Mouse (Mus musculus) forebrain, embryonic 14.5 days (tissue): ENCODE measurements around the gene Mdm2. TPM values are rescaled to one million over a fixed set of nuclear protein-coding genes. Genes with fewer than 3 reads are reported as not detected.

Experiments used
- ATAC-seq: fragments of 200-750 bp; cut with Nextera tagmentation; 2 replicates; pipeline ENCODE4 v1.8.0; 2017; ENCODE audit warnings: mild to moderate bottlenecking, moderate library complexity
- DNase-seq: peaks from one replicate; pipeline ENCODE4 v3.0.0-alpha.2; 2015; ENCODE audit warnings: low spot score
- H3K27ac ChIP-seq: fragments of 300-500 bp; sonication (generic); 2 replicates; pipeline ENCODE4 v1.5.1; 2014; ENCODE audit warnings: low read depth, mild to moderate bottlenecking, control low read depth, low read length, moderate library complexity
- H3K27me3 ChIP-seq: fragments of 300-500 bp; sonication (generic); replicated peaks from 2 replicates; pipeline ENCODE4 v1.6.1; 2014; ENCODE audit warnings: low read length, control low read depth, mixed read lengths; ENCODE audit not compliant: control insufficient read depth, insufficient read depth
- H3K36me3 ChIP-seq: fragments of 300-500 bp; sonication (generic); 2 replicates; pipeline ENCODE4 v1.6.1; 2014; ENCODE audit warnings: low read length, control low read depth; ENCODE audit not compliant: control insufficient read depth, insufficient read depth
- H3K4me1 ChIP-seq: fragments of 300-500 bp; sonication (generic); 2 replicates; pipeline ENCODE4 v1.6.1; 2014; ENCODE audit warnings: antibody characterized with exemption, low read length, control low read depth; ENCODE audit not compliant: control insufficient read depth, insufficient read depth
- H3K4me2 ChIP-seq: fragments of 300-500 bp; sonication (generic); 2 replicates; pipeline ENCODE4 v1.6.1; 2014; ENCODE audit warnings: mild to moderate bottlenecking, control low read depth, low read length
- H3K4me3 ChIP-seq: fragments of 300-500 bp; sonication (generic); 2 replicates; pipeline ENCODE4 v1.5.1; 2014; ENCODE audit warnings: low read depth, low read length, control low read depth
- H3K9ac ChIP-seq: fragments of 300-500 bp; sonication (generic); 2 replicates; pipeline ENCODE4 v1.6.1; 2014; ENCODE audit warnings: mild to moderate bottlenecking, low read length, control low read depth, moderate library complexity
- H3K9me3 ChIP-seq: fragments of 300-500 bp; sonication (generic); replicated peaks from 2 replicates; pipeline ENCODE4 v1.6.1; 2016; ENCODE audit warnings: low read length, control low read depth, mixed read lengths; ENCODE audit not compliant: control insufficient read depth
- WGBS: fragments of 180-500 bp; shearing (Covaris S2); extraction: QIAGEN DNeasy Blood & Tissue Kit; methylation state at CpG from one replicate; pipeline ENCODE4 v1.1.7; 2014; 5-methylcytosine and 5-hydroxymethylcytosine counted together
- polyA plus RNA-seq: library from polyadenylated mRNA; unstranded; fragments of >200 nt; fragmentation: Nextera tagmentation; extraction: Ambion mirVana; gene quantifications from 2 replicates; pipeline ENCODE4 v1.2.1, GENCODE M21; 2014

Gene Mdm2
- polyA plus RNA-seq, 1 experiment from 2014 or later, result 33.0 TPM

DNA sequence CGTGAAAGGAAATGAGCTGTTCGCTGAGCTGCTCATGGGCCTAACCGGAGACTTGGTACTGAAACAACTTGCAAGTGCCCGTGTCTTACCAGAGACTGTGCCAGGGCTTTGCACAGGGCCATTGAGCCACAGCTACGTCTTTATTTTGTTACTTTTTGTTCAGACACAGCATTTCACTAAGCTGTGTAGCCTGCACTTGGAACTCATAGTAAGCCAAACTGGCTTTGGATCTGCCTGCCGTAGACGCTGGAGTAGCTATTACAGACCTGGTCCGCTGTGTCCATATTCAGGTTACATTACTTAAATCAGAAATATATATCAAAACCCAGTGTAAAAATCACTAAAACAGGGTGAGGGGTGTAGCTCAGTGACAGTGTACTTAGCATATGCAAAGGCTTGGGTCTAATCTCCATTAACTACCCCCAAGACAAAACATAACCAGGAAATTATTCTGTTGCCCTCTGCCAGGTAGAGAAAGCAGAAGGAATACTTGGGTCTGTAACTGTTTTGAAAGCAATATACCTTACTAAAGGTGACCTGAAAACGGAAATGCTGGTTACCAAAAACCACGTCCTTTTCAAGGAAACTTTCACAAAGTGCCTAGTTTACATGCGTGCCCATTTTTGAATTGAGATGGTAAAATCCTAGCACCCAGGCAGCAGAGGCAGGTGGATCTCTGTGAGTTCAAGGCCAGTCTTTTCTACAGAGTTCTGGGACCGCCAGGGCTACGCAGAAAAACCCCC is 24.5 kb downstream of the Mdm2 start:
- no peaks in the 10 kb centered on the region for H3K4me1 ChIP-seq
- H3K9me3 ChIP-seq, result no peaks in the 10 kb centered on the region
- no peak overlapping the region for H3K4me2 ChIP-seq
- no peak for DNase-seq
- ATAC-seq, result no peak
- no peak overlapping the region for H3K9ac ChIP-seq
- 92% methylated on average over 13 of the region's 13 CpGs for whole genome bisulfite sequencing
- H3K27me3 ChIP-seq, result no peaks in the 10 kb centered on the region
- peaks cover 35% of the 10 kb centered on the region for H3K36me3 ChIP-seq
- no peak overlapping the region for H3K27ac ChIP-seq
- H3K4me3 ChIP-seq, result no peak overlapping the region

DNA sequence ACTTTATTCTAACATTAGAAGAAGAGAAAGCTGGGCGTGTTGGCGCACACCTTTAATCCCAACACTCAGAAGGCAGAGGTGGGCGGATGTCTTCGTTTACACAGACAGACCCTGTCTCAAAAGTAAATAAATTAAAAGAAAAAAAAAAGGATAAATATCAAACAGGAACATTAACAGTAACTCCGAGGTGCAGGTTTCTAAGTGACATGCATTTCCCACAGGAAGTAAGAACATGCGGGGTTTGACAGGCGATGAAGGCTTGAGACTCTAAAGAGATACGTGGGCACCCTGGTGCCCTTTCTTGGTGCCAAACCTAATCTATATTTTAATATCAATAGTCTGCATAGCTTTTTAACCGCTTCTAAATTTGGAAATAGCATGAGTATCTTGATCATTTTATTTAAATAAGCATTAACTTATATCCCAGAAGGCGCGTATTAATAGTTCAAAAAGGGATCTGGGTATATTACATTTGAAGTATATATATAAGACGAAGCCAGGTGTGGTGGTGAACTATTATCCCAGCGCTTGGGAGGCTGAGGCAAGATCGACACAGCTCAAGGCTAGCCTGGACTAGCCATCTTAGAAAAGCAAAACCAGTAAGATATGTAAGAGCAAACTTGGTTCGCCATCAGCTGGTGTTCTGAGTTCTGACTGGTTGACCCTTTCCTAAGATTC is 25.2 kb downstream of the Mdm2 start:
- no peak overlapping the region for H3K9ac ChIP-seq
- no peaks in the 10 kb centered on the region for H3K27me3 ChIP-seq
- H3K4me3 ChIP-seq, result no peak overlapping the region
- DNase-seq (no peak), ATAC-seq (no peak)
- peaks cover 28% of the 10 kb centered on the region for H3K36me3 ChIP-seq
- no peak overlapping the region for H3K4me2 ChIP-seq
- H3K4me1 ChIP-seq, result no peaks in the 10 kb centered on the region
- no peak overlapping the region for H3K27ac ChIP-seq
- no peaks in the 10 kb centered on the region for H3K9me3 ChIP-seq
- 96% methylated on average over 15 of the region's 15 CpGs for WGBS

DNA sequence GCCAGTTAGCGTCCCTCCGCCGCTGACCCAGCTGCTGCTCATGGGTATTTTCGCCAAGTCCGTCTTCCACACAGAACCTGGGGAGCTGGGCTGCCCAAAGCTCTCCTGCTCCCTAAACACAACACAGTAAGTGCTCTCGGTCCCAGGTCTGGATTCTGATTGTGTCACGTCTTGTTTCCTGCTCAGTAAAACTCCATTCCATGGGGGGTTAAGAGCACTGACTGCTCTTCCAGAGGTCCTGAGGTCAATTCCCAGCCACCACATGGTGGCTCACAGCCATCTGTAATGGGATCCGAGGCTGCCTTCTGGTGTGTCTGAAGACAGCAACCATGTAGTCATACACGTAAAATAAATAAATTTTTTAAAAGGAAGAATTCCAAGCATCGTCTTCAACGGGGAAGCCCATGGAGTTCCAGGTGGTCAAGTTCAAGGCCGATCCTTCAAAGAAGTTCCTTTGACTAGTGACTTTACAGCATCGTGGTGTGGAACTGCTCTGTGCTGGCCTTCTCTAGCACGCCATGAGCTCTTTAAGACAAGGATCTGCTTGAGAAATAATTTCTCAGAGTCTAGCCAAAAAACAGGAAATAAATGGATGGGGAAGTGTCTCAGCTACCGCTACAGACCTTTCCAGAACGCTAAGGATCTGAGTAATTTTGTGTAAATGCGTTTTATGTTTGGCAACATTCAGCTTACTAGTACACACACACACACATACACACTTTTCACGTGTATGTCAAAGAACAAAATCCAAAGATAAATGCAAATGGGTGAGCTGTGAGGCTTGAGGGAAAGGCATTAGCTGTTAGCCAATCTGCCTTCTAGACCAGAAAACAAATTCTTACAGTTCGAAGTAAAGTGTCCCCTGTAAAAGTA is 26.0 kb downstream of the Mdm2 start:
- WGBS, result 89% methylated on average over 19 of the region's 19 CpGs
- ATAC-seq, result no peak
- Histone ChIP-seq H3K4me2 (no peak overlapping the region), H3K36me3 (peaks cover 21% of the 10 kb centered on the region), H3K9ac (no peak overlapping the region), H3K27ac (no peak overlapping the region), H3K27me3 (no peaks in the 10 kb centered on the region), H3K9me3 (no peaks in the 10 kb centered on the region), H3K4me1 (no peaks in the 10 kb centered on the region), H3K4me3 (no peak overlapping the region)
- DNase-seq, result no peak

DNA sequence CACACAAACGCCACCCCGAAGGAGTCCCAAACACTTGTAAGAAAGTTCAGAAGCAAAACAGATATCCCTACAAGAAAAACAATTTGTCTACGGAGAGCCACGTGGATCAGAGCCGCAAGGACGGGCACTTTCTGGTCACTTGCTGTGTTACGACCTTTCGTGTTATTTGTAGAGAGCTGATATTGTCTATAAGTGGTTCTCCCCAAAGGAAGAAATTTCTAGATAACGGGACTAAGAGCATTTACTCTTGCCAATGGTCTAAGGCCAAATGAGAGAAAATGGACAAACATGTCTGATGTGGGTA is 26.9 kb downstream of the Mdm2 start:
- Histone ChIP-seq H3K4me3 (no peak overlapping the region), H3K9me3 (no peaks in the 10 kb centered on the region), H3K27ac (no peak overlapping the region), H3K4me2 (no peak overlapping the region), H3K36me3 (peaks cover 13% of the 10 kb centered on the region), H3K4me1 (no peaks in the 10 kb centered on the region), H3K9ac (no peak overlapping the region), H3K27me3 (no peaks in the 10 kb centered on the region)
- no peak for ATAC-seq
- WGBS, result 95% methylated on average over 9 of the region's 9 CpGs
- no peak for DNase-seq

DNA sequence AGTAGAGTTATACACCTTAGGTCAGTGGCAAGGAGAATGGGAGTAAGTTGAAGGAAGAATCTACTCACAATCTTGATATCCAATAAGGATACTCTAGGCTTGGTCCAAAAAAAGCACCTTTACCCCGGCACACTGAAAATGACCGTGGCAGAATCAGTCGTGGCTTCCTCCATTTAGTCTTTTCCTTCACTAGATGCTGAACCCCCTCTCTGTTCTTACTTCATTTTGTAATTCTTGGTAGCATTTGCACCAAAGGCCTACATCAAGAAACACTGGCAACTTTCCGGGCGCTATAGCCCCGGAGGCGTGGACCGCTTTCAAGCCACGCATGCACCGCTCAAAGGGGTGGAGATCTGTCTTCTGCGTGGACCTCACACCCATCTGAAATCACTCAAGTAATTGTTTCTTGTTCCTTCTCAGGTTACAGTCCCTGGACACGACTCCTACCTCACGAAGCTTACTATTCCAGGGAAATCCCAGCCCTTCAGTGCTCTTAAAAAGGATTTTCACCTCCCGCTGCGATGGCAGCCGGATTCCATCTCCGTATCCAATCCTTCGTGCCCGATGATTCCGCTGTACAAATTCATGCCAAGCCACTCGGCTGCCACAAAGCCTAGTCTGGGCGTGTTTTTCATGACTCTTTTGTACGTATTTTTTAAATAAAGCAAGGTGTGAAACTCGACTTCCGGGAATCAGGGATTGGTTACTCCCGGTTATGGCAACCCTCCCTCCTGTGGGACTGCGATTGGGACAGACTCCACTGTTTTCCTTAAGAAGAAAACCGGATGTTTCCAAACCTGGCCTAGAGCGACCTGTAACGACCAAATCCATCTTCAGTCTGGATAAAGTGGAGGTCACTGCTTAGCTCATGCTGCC is 27.5 kb downstream of the Mdm2 start:
- DNase-seq (no peak), ATAC-seq (no peak)
- no peaks in the 10 kb centered on the region for H3K4me1 ChIP-seq
- H3K4me2 ChIP-seq, result no peak overlapping the region
- H3K27ac ChIP-seq, result no peak overlapping the region
- 81% methylated on average over 30 of the region's 30 CpGs for WGBS
- H3K36me3 ChIP-seq, result peaks cover 7% of the 10 kb centered on the region; the same call in 1 of the 2 replicates
- no peaks in the 10 kb centered on the region for H3K9me3 ChIP-seq
- H3K27me3 ChIP-seq, result no peaks in the 10 kb centered on the region
- H3K4me3 ChIP-seq, result no peak overlapping the region
- H3K9ac ChIP-seq, result no peak overlapping the region

DNA sequence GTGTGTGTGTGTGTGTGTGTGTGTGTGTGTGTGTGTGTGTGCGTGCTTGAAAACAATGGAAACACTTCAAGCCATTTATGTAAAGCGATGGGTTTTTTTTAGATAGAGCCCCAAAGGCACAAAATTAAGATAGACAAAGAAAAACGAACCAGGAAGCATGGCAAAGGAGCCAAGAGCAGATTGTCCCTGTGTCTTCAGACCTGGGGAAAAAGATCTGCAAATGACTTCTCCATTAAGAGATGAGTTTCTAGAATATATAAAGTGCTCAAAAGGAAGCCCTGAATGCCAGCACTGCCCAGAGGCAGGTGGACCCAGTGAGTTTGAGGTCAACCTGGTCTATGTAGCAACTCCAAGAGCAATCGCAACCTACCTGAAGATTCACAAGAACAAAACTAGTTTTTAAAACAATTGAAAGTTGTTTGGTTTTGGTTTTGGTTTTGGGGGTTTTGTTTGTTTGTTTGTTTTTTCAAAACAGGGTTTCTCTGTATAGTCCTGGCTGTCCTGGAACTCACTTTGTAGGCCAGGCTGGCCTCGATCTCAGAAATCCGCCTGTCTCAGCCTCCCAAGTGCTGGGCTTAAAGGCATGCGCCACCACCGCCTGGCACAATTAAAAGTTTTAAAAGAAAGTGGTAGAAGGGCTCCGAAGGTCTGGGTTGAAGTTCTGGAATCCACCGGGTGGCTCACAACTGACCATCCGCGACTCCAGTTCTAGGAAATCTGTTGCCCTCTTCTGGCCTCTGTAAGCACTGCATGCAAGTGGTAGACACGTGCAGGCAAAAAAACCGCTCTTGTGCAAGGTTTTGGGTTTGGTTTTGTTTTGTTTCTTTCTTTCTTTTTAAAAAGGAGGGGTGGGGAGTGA is 28.3 kb downstream of the Mdm2 start:
- WGBS, result 70% methylated on average over 14 of the region's 14 CpGs
- no peaks in the 10 kb centered on the region for H3K4me1 ChIP-seq
- no peaks in the 10 kb centered on the region for H3K27me3 ChIP-seq
- no peaks in the 10 kb centered on the region for H3K9me3 ChIP-seq
- H3K27ac ChIP-seq, result no peak overlapping the region
- no peak overlapping the region for H3K4me2 ChIP-seq
- peak; percentile 33 for DNase-seq
- H3K36me3 ChIP-seq, result no peaks in the 10 kb centered on the region; the same call in 1 of the 2 replicates
- no peak overlapping the region for H3K9ac ChIP-seq
- no peak for ATAC-seq
- no peak overlapping the region for H3K4me3 ChIP-seq

DNA sequence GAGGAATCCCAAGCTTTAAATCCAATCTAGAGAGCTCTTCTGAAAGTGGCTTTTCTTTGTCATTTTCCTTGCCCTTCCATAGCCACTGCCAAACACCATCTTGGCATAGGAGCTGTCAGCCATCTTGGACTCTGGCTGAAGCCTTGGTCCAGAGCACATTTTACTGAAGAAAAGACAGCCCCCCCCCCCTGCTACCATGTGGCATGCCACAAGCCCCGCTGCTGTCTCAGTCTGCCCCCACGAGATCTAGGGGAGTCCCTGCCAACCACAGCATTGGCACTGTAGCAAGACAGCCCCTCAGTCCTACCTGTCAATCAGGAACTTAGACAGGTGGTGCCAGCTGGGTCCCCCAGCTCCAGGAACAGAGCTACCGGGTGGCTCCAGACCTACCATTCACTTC is 29.0 kb downstream of the Mdm2 start:
- H3K27ac ChIP-seq, result no peak overlapping the region
- H3K9ac ChIP-seq, result no peak overlapping the region
- no peak overlapping the region for H3K4me2 ChIP-seq
- no peak for DNase-seq
- H3K36me3 ChIP-seq, result no peaks in the 10 kb centered on the region
- WGBS, result 75% methylated on average over 3 of the region's 3 CpGs
- ATAC-seq, result no peak
- no peaks in the 10 kb centered on the region for H3K4me1 ChIP-seq
- no peak overlapping the region for H3K4me3 ChIP-seq
- H3K27me3 ChIP-seq, result no peaks in the 10 kb centered on the region
- no peaks in the 10 kb centered on the region for H3K9me3 ChIP-seq
